Mouse (Mus musculus) midbrain, embryonic 12.5 days (tissue): ENCODE results near the gene Grik3. TPM values are rescaled to one million over a fixed set of nuclear protein-coding genes. Genes with fewer than 3 reads are reported as not detected.

Source experiments
- ATAC-seq: fragments of 200-750 bp; cut with Nextera tagmentation; 2 replicates; pipeline ENCODE4 v1.8.0; 2017; ENCODE audit warnings: low read depth, moderate TSS enrichment, moderate library complexity; ENCODE audit not compliant: low FRiP score
- H3K27ac ChIP-seq: fragments of 300-500 bp; sonication (generic); replicated peaks from 2 replicates; pipeline ENCODE4 v1.5.1; 2016; ENCODE audit warnings: mild to moderate bottlenecking
- H3K27me3 ChIP-seq: fragments of 300-500 bp; sonication (generic); 2 replicates; pipeline ENCODE4 v1.6.1; 2016; ENCODE audit warnings: mild to moderate bottlenecking
- H3K36me3 ChIP-seq: fragments of 300-500 bp; sonication (generic); 2 replicates; pipeline ENCODE4 v1.6.1; 2016
- H3K4me1 ChIP-seq: fragments of 300-500 bp; sonication (generic); 2 replicates; pipeline ENCODE4 v1.6.1; 2016
- H3K4me2 ChIP-seq: fragments of 300-500 bp; sonication (generic); replicated peaks from 2 replicates; pipeline ENCODE4 v1.6.1; 2016; ENCODE audit warnings: mild to moderate bottlenecking, moderate library complexity
- H3K4me3 ChIP-seq: fragments of 300-500 bp; sonication (generic); 2 replicates; pipeline ENCODE4 v1.5.1; 2016; ENCODE audit warnings: mild to moderate bottlenecking
- H3K9ac ChIP-seq: fragments of 300-500 bp; sonication (generic); replicated peaks from 2 replicates; pipeline ENCODE4 v1.6.1; 2016; ENCODE audit warnings: mild to moderate bottlenecking, moderate library complexity
- H3K9me3 ChIP-seq: fragments of 300-500 bp; sonication (generic); 2 replicates; pipeline ENCODE4 v1.6.1; 2016; ENCODE audit warnings: mild to moderate bottlenecking
- WGBS: fragments of 180-500 bp; shearing (Covaris S2); methylation state at CpG from one replicate; pipeline ENCODE4 v1.1.7; 2016; 5-methylcytosine and 5-hydroxymethylcytosine counted together
- polyA plus RNA-seq: library from polyadenylated mRNA; unstranded; fragments of >200 nt; fragmentation: Nextera tagmentation; extraction: Ambion mirVana; gene quantifications from 2 replicates; pipeline ENCODE4 v1.2.1, GENCODE M21; 2016

Gene Grik3
- polyA plus RNA-seq, 1 experiment from 2014 or later = 1.5 TPM

GRCm38 (mm10) chr4:125580336-125580735, 89.8 kb downstream of the Grik3 start:
- Histone ChIP-seq H3K4me3 (no peak overlapping the region), H3K4me2 (no peak overlapping the region), H3K27ac (no peak overlapping the region), H3K27me3 (peaks cover 14% of the 10 kb centered on the region; the same call in 1 of the 2 replicates), H3K36me3 (no peaks in the 10 kb centered on the region), H3K9ac (no peak overlapping the region), H3K9me3 (no peaks in the 10 kb centered on the region), H3K4me1 (peaks cover 12% of the 10 kb centered on the region; the same call in 1 of the 2 replicates)
- no peak for ATAC-seq
- WGBS = 58% methylated on average over 5 of the region's 5 CpGs

- Histone ChIP-seq H3K27me3 (peaks cover 28% of the 10 kb centered on the region; the same call in 1 of the 2 replicates), H3K27ac (no peak overlapping the region), H3K36me3 (no peaks in the 10 kb centered on the region), H3K9ac (no peak overlapping the region), H3K9me3 (no peaks in the 10 kb centered on the region), H3K4me2 (no peak overlapping the region), H3K4me1 (peaks cover 25% of the 10 kb centered on the region), H3K4me3 (no peak overlapping the region)
- ATAC-seq = no peak
- WGBS = 79% methylated on average over 9 of the region's 9 CpGs
These were observed 92.8 kb downstream of the Grik3 start for GRCm38 (mm10) chr4:125583272-125583671.

GRCm38 (mm10) chr4:125583935-125584334, 93.4 kb downstream of the Grik3 start:
- Histone ChIP-seq H3K36me3 (no peaks in the 10 kb centered on the region), H3K9me3 (no peaks in the 10 kb centered on the region), H3K4me2 (no peak overlapping the region), H3K27me3 (peaks cover 29% of the 10 kb centered on the region), H3K4me3 (no peak overlapping the region), H3K4me1 (peaks cover 32% of the 10 kb centered on the region), H3K9ac (no peak overlapping the region), H3K27ac (no peak overlapping the region)
- 88% methylated on average over 4 of the region's 4 CpGs for WGBS
- ATAC-seq = no peak

- peaks cover 34% of the 10 kb centered on the region for H3K27me3 ChIP-seq
- H3K4me3 ChIP-seq = no peak overlapping the region
- H3K4me2 ChIP-seq = no peak overlapping the region
- H3K36me3 ChIP-seq = no peaks in the 10 kb centered on the region
- H3K9ac ChIP-seq = no peak overlapping the region
- H3K27ac ChIP-seq = no peak overlapping the region
- H3K4me1 ChIP-seq = peaks cover 34% of the 10 kb centered on the region
- WGBS = 79% methylated on average over 3 of the region's 3 CpGs
- ATAC-seq = no peak
- H3K9me3 ChIP-seq = no peaks in the 10 kb centered on the region
These were observed 94.2 kb downstream of the Grik3 start for GRCm38 (mm10) chr4:125584676-125585075.

GRCm38 (mm10) chr4:125587577-125587976, 97.1 kb downstream of the Grik3 start:
- peaks cover 54% of the 10 kb centered on the region for H3K27me3 ChIP-seq
- 0 out of 2 replicates have a peak overlapping the region, but pooled peaks have one; percentile 12 for H3K9ac ChIP-seq
- peak overlapping the region; percentile 9; the same call in 1 of the 2 replicates for H3K4me3 ChIP-seq
- no peak for ATAC-seq
- H3K4me2 ChIP-seq = peak overlapping the region; percentile 45
- no peaks in the 10 kb centered on the region for H3K36me3 ChIP-seq
- H3K27ac ChIP-seq = no peak overlapping the region
- no peaks in the 10 kb centered on the region for H3K9me3 ChIP-seq
- peaks cover 45% of the 10 kb centered on the region for H3K4me1 ChIP-seq
- 1% methylated on average over 12 of the region's 12 CpGs for WGBS

- no peak overlapping the region for H3K4me3 ChIP-seq
- no peaks in the 10 kb centered on the region for H3K9me3 ChIP-seq
- H3K4me1 ChIP-seq = peaks cover 45% of the 10 kb centered on the region
- H3K36me3 ChIP-seq = no peaks in the 10 kb centered on the region
- H3K4me2 ChIP-seq = no peak overlapping the region
- no peak for ATAC-seq
- 11% methylated on average over 14 of the region's 14 CpGs for WGBS
- H3K9ac ChIP-seq = no peak overlapping the region
- no peak overlapping the region for H3K27ac ChIP-seq
- H3K27me3 ChIP-seq = peaks cover 50% of the 10 kb centered on the region
These were observed 99.9 kb downstream of the Grik3 start for GRCm38 (mm10) chr4:125590241-125590919.

- no peak for ATAC-seq
- no peaks in the 10 kb centered on the region for H3K36me3 ChIP-seq
- peaks cover 38% of the 10 kb centered on the region for H3K4me1 ChIP-seq
- 40% methylated on average over 4 of the region's 4 CpGs for WGBS
- no peak overlapping the region for H3K4me2 ChIP-seq
- H3K9me3 ChIP-seq = no peaks in the 10 kb centered on the region
- no peak overlapping the region for H3K4me3 ChIP-seq
- peaks cover 38% of the 10 kb centered on the region for H3K27me3 ChIP-seq
- no peak overlapping the region for H3K9ac ChIP-seq
- no peak overlapping the region for H3K27ac ChIP-seq
These were observed 102.2 kb downstream of the Grik3 start for GRCm38 (mm10) chr4:125592663-125593062.

GRCm38 (mm10) chr4:125595011-125595410, 104.5 kb downstream of the Grik3 start:
- Histone ChIP-seq H3K4me3 (no peak overlapping the region), H3K9ac (no peak overlapping the region), H3K4me2 (no peak overlapping the region), H3K9me3 (no peaks in the 10 kb centered on the region), H3K36me3 (no peaks in the 10 kb centered on the region), H3K4me1 (peaks cover 26% of the 10 kb centered on the region), H3K27me3 (peaks cover 25% of the 10 kb centered on the region; the same call in 1 of the 2 replicates), H3K27ac (no peak overlapping the region)
- 84% methylated on average over 9 of the region's 9 CpGs for whole genome bisulfite sequencing
- no peak for ATAC-seq

- Histone ChIP-seq H3K9ac (no peak overlapping the region), H3K27me3 (peaks cover 7% of the 10 kb centered on the region; the same call in 1 of the 2 replicates), H3K27ac (no peak overlapping the region), H3K36me3 (no peaks in the 10 kb centered on the region), H3K4me2 (no peak overlapping the region), H3K4me1 (peaks cover 8% of the 10 kb centered on the region; the same call in 1 of the 2 replicates), H3K9me3 (no peaks in the 10 kb centered on the region), H3K4me3 (no peak overlapping the region)
- ATAC-seq = no peak
- WGBS = 46% methylated on average over 10 of the region's 10 CpGs
These were observed 108.2 kb downstream of the Grik3 start for GRCm38 (mm10) chr4:125598677-125599076.

- no peak for ATAC-seq
- H3K4me3 ChIP-seq = no peak overlapping the region
- no peaks in the 10 kb centered on the region for H3K36me3 ChIP-seq
- H3K4me1 ChIP-seq = peaks cover 8% of the 10 kb centered on the region; the same call in 1 of the 2 replicates
- H3K27ac ChIP-seq = no peak overlapping the region
- H3K27me3 ChIP-seq = peaks cover 7% of the 10 kb centered on the region; the same call in 1 of the 2 replicates
- no peaks in the 10 kb centered on the region for H3K9me3 ChIP-seq
- WGBS = 67% methylated on average over 3 of the region's 3 CpGs
- no peak overlapping the region for H3K4me2 ChIP-seq
- H3K9ac ChIP-seq = no peak overlapping the region
These were observed 109.1 kb downstream of the Grik3 start for GRCm38 (mm10) chr4:125599510-125600005.

GRCm38 (mm10) chr4:125600642-125601041, 110.1 kb downstream of the Grik3 start:
- 64% methylated on average over 8 of the region's 8 CpGs for WGBS

GRCm38 (mm10) chr4:125601301-125601700, 110.8 kb downstream of the Grik3 start:
- no peak overlapping the region for H3K4me2 ChIP-seq
- H3K27ac ChIP-seq = no peak overlapping the region
- H3K9me3 ChIP-seq = no peaks in the 10 kb centered on the region
- no peaks in the 10 kb centered on the region for H3K36me3 ChIP-seq
- ATAC-seq = no peak
- H3K27me3 ChIP-seq = peaks cover 7% of the 10 kb centered on the region; the same call in 1 of the 2 replicates
- no peak overlapping the region for H3K4me3 ChIP-seq
- peaks cover 8% of the 10 kb centered on the region; the same call in 1 of the 2 replicates for H3K4me1 ChIP-seq
- no peak overlapping the region for H3K9ac ChIP-seq
- WGBS = 74% methylated on average over 3 of the region's 3 CpGs

More at GRCm38 (mm10) chr4:125600642-125601041, 110.1 kb downstream of the Grik3 start:
- Histone ChIP-seq H3K27ac (no peak overlapping the region), H3K4me3 (no peak overlapping the region), H3K4me1 (peaks cover 8% of the 10 kb centered on the region; the same call in 1 of the 2 replicates), H3K9ac (no peak overlapping the region), H3K27me3 (peaks cover 7% of the 10 kb centered on the region; the same call in 1 of the 2 replicates), H3K36me3 (no peaks in the 10 kb centered on the region), H3K9me3 (no peaks in the 10 kb centered on the region), H3K4me2 (no peak overlapping the region)
- no peak for ATAC-seq
